Mouse (Mus musculus) cerebellum, adult 2 months (tissue): ENCODE data around the gene Spdl1.

Experiments
- CTCF ChIP-seq: fragments of 200-500 bp; IDR thresholded peaks from 2 replicates; pipeline ENCODE4 v1.5.1; 2011; ENCODE audit warnings: low read depth, mild to moderate bottlenecking, control low read depth, low read length, moderate library complexity, borderline replicate concordance; ENCODE audit not compliant: insufficient read depth
- POLR2A ChIP-seq: fragments of 200-500 bp; IDR thresholded peaks from 2 replicates; pipeline ENCODE4 v1.6.1; 2011; ENCODE audit warnings: low read length, control low read depth, borderline replicate concordance; ENCODE audit not compliant: insufficient read depth

DNA sequence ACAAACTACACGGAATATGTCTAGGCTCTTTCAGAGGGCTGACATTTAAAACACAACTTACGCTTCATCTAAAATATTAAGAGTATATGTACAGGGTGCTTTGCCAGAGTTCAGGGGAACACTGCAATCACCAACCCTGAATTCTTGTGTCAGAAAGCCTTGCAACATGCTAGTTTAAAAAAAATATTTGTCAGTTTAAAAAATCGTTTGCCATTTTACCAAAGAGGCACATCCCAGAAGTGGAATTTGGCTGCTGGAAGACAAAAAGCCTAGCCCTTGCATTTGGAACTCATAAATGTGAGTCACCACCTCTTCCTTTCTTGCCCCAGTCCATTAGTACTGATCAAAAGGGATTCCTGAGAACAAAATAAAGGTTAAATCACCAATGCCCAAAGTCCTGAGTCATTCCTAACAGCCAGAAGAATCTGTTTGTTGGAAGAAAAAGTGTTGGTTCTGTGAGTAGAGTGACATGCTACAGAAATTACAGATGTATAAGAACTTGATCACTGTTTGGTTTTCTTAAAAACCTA is 32.4 kb upstream of the Spdl1 start:
- no peak for TF ChIP-seq POLR2A
- TF ChIP-seq CTCF: no peak
